Mouse (Mus musculus) retina, postnatal 7 days (tissue): ENCODE data around the gene Aox1.
"Not testable (repeated sequence)": the region's sequence is repeated elsewhere in the genome, so short reads cannot be mapped to it uniquely, and the experiment has no call there.

ENCODE experiments used
- DNase-seq: peaks from one replicate; pipeline ENCODE4 v3.0.0-alpha.2; 2012; ENCODE audit warnings: low read depth, low spot score

Aox1 gene

GRCm38 (mm10) chr1:58029636-58030117 lies at the start of gene Aox1:
TSS of gene Aox1 (plus strand) at chr1:58029931.
- DNase-seq, result no peak

GRCm38 (mm10) chr1:57989052-57989600 lies 40.6 kb upstream of the Aox1 start:
- DNase-seq, result no peak

- DNase-seq, result no peak
These were observed 38.5 kb upstream of the Aox1 start for GRCm38 (mm10) chr1:57991277-57991676.

- peak; percentile 94 for DNase-seq
These were observed 34.1 kb upstream of the Aox1 start, which contains the start of gene Sgo2a for GRCm38 (mm10) chr1:57995432-57996132. TSS of gene Sgo2a (plus strand) at chr1:57995971.

- DNase-seq, result no peak
These were observed 33.6 kb upstream of the Aox1 start for GRCm38 (mm10) chr1:57996133-57996615.

- DNase-seq, result no peak
These were observed 31.6 kb upstream of the Aox1 start for GRCm38 (mm10) chr1:57998146-57998545.

GRCm38 (mm10) chr1:58006388-58006787 lies 23.3 kb upstream of the Aox1 start:
- not testable (repeated sequence) for DNase-seq

GRCm38 (mm10) chr1:58018856-58019255 lies 10.9 kb upstream of the Aox1 start, which contains the start of gene Kctd18:
TSS of gene Kctd18 (minus strand) at chr1:58018956.
- no peak for DNase-seq

GRCm38 (mm10) chr1:58027707-58028106 lies 2.0 kb upstream of the Aox1 start:
- DNase-seq, result no peak

GRCm38 (mm10) chr1:58030156-58030871 lies 583 bp downstream of the Aox1 start:
- no peak for DNase-seq

- peak; percentile 43 for DNase-seq
These were observed 1.5 kb downstream of the Aox1 start for GRCm38 (mm10) chr1:58031160-58031769.

- not testable (repeated sequence) for DNase-seq
These were observed 7.6 kb downstream of the Aox1 start for GRCm38 (mm10) chr1:58037306-58037705.

- no peak for DNase-seq
These were observed 15.3 kb downstream of the Aox1 start for GRCm38 (mm10) chr1:58045076-58045475.

GRCm38 (mm10) chr1:58045546-58045945 lies 15.8 kb downstream of the Aox1 start:
- DNase-seq, result no peak

GRCm38 (mm10) chr1:58046721-58047290 lies 17.1 kb downstream of the Aox1 start:
- DNase-seq, result no peak

GRCm38 (mm10) chr1:58049126-58049525 lies 19.4 kb downstream of the Aox1 start:
- DNase-seq, result no peak

- no peak for DNase-seq
These were observed 25.9 kb downstream of the Aox1 start for GRCm38 (mm10) chr1:58055598-58055997.

- DNase-seq, result no peak
These were observed 26.5 kb downstream of the Aox1 start for GRCm38 (mm10) chr1:58056074-58056807.

- DNase-seq, result no peak
These were observed 27.2 kb downstream of the Aox1 start for GRCm38 (mm10) chr1:58056939-58057338.

- DNase-seq, result no peak
These were observed 29.1 kb downstream of the Aox1 start for GRCm38 (mm10) chr1:58058846-58059245.

- no peak for DNase-seq
These were observed 32.4 kb downstream of the Aox1 start for GRCm38 (mm10) chr1:58062131-58062530.
